Mouse (Mus musculus) megakaryocyte, embryonic 14.5 days (primary cell): ENCODE results near the gene Nol7. TPM values are rescaled to one million over a fixed set of nuclear protein-coding genes. Genes with fewer than 3 reads are reported as not detected.

ENCODE experiments used
- H3K27me3 ChIP-seq: replicated peaks from 2 replicates; pipeline ENCODE3; 2012; ENCODE audit warnings: inconsistent platforms
- H3K36me3 ChIP-seq: replicated peaks from 2 replicates; pipeline ENCODE3; 2012; ENCODE audit warnings: low read length, inconsistent platforms, mixed read lengths
- H3K4me1 ChIP-seq: 2 replicates; pipeline ENCODE4 v1.6.1; 2012; ENCODE audit warnings: inconsistent platforms
- H3K4me3 ChIP-seq: replicated peaks from 2 replicates; pipeline ENCODE3; 2012; ENCODE audit warnings: moderate library complexity, mild to moderate bottlenecking, inconsistent platforms
- H3K9me3 ChIP-seq: 2 replicates; pipeline ENCODE4 v1.6.1; 2012; ENCODE audit warnings: inconsistent platforms
- FLI1 ChIP-seq: IDR thresholded peaks from 2 replicates; pipeline ENCODE4 v1.6.1; 2012; ENCODE audit warnings: low read length, inconsistent platforms, mixed read lengths
- GATA1 ChIP-seq: IDR thresholded peaks from 3 replicates; pipeline ENCODE4 v1.6.1; 2012; ENCODE audit warnings: mixed read lengths, low read length, inconsistent platforms, borderline replicate concordance
- polyA plus RNA-seq: library from polyadenylated mRNA; stranded (reverse); fragments of >175 nt; gene quantifications from 2 replicates; pipeline ENCODE4 v1.2.3, GENCODE M21; 2012; ENCODE audit warnings: low replicate concordance; ENCODE audit not compliant: insufficient read depth

Gene Nol7
- polyA plus RNA-seq, 1 experiment = 260 TPM

GRCm38 (mm10) chr13:43365825-43366184 lies 32.4 kb upstream of the Nol7 start:
- H3K9me3 ChIP-seq = peaks cover 3% of the 10 kb centered on the region; the same call in 1 of the 2 replicates
- no peak for TF ChIP-seq GATA1
- H3K4me1 ChIP-seq = peaks cover 53% of the 10 kb centered on the region
- peak overlapping the region; percentile 99 for H3K4me3 ChIP-seq
- peaks cover 54% of the 10 kb centered on the region for H3K36me3 ChIP-seq
- no peaks in the 10 kb centered on the region for H3K27me3 ChIP-seq

GRCm38 (mm10) chr13:43370063-43370462 lies 28.1 kb upstream of the Nol7 start:
- Histone ChIP-seq H3K4me3 (no peak overlapping the region), H3K36me3 (peaks cover 80% of the 10 kb centered on the region), H3K9me3 (peaks cover 15% of the 10 kb centered on the region), H3K4me1 (peaks cover 40% of the 10 kb centered on the region), H3K27me3 (no peaks in the 10 kb centered on the region)
- TF ChIP-seq GATA1 (no peak), FLI1 (no peak)

- Histone ChIP-seq H3K4me3 (no peak overlapping the region), H3K27me3 (no peaks in the 10 kb centered on the region), H3K4me1 (peaks cover 37% of the 10 kb centered on the region), H3K9me3 (peaks cover 24% of the 10 kb centered on the region), H3K36me3 (peaks cover 94% of the 10 kb centered on the region)
- TF ChIP-seq GATA1 = no peak
- no peak for TF ChIP-seq FLI1
Observed at GRCm38 (mm10) chr13:43372892-43373291, 25.3 kb upstream of the Nol7 start.

- Histone ChIP-seq H3K36me3 (peaks cover 97% of the 10 kb centered on the region), H3K4me1 (peaks cover 41% of the 10 kb centered on the region), H3K4me3 (no peak overlapping the region), H3K27me3 (no peaks in the 10 kb centered on the region), H3K9me3 (peaks cover 25% of the 10 kb centered on the region)
- TF ChIP-seq GATA1 = no peak
- no peak for TF ChIP-seq FLI1
Observed at GRCm38 (mm10) chr13:43374205-43374604, 24.0 kb upstream of the Nol7 start.

- peak overlapping the region; percentile 3 for H3K4me3 ChIP-seq
- peaks cover 47% of the 10 kb centered on the region for H3K4me1 ChIP-seq
- peaks cover 25% of the 10 kb centered on the region for H3K9me3 ChIP-seq
- H3K27me3 ChIP-seq = no peaks in the 10 kb centered on the region
- H3K36me3 ChIP-seq = peaks cover 97% of the 10 kb centered on the region
- TF ChIP-seq FLI1 (no peak), GATA1 (no peak)
Observed at GRCm38 (mm10) chr13:43374918-43375432, 23.2 kb upstream of the Nol7 start.

- Histone ChIP-seq H3K4me3 (peak overlapping the region; percentile 31), H3K9me3 (peaks cover 9% of the 10 kb centered on the region), H3K36me3 (peaks cover 95% of the 10 kb centered on the region), H3K4me1 (peaks cover 39% of the 10 kb centered on the region), H3K27me3 (no peaks in the 10 kb centered on the region)
- TF ChIP-seq GATA1 = no peak
- no peak for TF ChIP-seq FLI1
Observed at GRCm38 (mm10) chr13:43379989-43380388, 18.2 kb upstream of the Nol7 start.

GRCm38 (mm10) chr13:43385321-43385720 lies 12.9 kb upstream of the Nol7 start:
- Histone ChIP-seq H3K27me3 (no peaks in the 10 kb centered on the region), H3K36me3 (peaks cover 60% of the 10 kb centered on the region), H3K4me3 (no peak overlapping the region), H3K4me1 (peaks cover under 1% of the 10 kb centered on the region), H3K9me3 (peaks cover 12% of the 10 kb centered on the region)
- TF ChIP-seq FLI1 = no peak
- no peak for TF ChIP-seq GATA1

- Histone ChIP-seq H3K27me3 (no peaks in the 10 kb centered on the region), H3K36me3 (peaks cover 74% of the 10 kb centered on the region), H3K4me1 (peaks cover 34% of the 10 kb centered on the region), H3K4me3 (peak overlapping the region; percentile 97), H3K9me3 (peaks cover 23% of the 10 kb centered on the region)
- TF ChIP-seq FLI1 = no peak
- no peak for TF ChIP-seq GATA1
Observed at GRCm38 (mm10) chr13:43397700-43398296, 392 bp upstream of the Nol7 start.

- TF ChIP-seq FLI1 (no peak), GATA1 (no peak)
- Histone ChIP-seq H3K4me1 (peaks cover 34% of the 10 kb centered on the region), H3K9me3 (peaks cover 15% of the 10 kb centered on the region), H3K4me3 (peak overlapping the region; percentile 87), H3K27me3 (no peaks in the 10 kb centered on the region), H3K36me3 (peaks cover 82% of the 10 kb centered on the region)
Observed at GRCm38 (mm10) chr13:43399576-43399975, 1.4 kb downstream of the Nol7 start.

- no peaks in the 10 kb centered on the region for H3K9me3 ChIP-seq
- peaks cover 99% of the 10 kb centered on the region for H3K36me3 ChIP-seq
- H3K27me3 ChIP-seq = no peaks in the 10 kb centered on the region
- no peak for TF ChIP-seq FLI1
- TF ChIP-seq GATA1 = no peak
- H3K4me3 ChIP-seq = no peak overlapping the region
- peaks cover 3% of the 10 kb centered on the region; the same call in 1 of the 2 replicates for H3K4me1 ChIP-seq
Observed at GRCm38 (mm10) chr13:43412311-43412710, 14.1 kb downstream of the Nol7 start.
